Mouse (Mus musculus): ENCODE data around the gene Nfkbid.
A peak's percentile ranks its signal among the peaks of the same experiment; 100 is the strongest.

Gene Nfkbid

GRCm38 (mm10) chr7:30430191-30430590 lies 8.7 kb downstream of the Nfkbid start:
- no peak for DNase-seq

GRCm38 (mm10) chr7:30431793-30432192 lies 10.3 kb downstream of the Nfkbid start:
- peak; percentile 81 for DNase-seq

- no peak for DNase-seq
These were observed 12.7 kb downstream of the Nfkbid start for GRCm38 (mm10) chr7:30434238-30434637.

GRCm38 (mm10) chr7:30434701-30435100 lies 13.2 kb downstream of the Nfkbid start:
- no peak for DNase-seq

GRCm38 (mm10) chr7:30435156-30435555 lies 13.6 kb downstream of the Nfkbid start:
- no peak for DNase-seq

DNA sequence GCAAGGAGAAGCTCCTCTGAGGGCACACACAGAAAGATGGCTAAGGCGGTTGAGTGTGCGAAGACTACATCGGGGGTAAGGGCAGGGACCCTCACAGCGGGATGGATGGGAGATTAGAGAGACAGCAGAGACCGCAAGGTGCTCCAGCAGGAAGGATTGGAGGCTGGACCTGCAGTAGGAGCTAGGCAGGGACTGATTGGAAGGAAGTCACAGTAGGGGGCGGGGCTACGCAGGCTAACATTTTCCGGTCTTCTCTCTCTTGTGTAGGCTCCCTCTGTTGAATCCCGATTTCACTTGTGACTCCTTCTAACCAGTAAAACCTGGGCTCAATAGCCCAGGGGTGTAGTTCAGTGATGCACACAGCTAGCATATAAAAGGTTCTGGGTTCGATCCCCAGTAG lies 15.3 kb downstream of the Nfkbid start:
- no peak for DNase-seq

DNA sequence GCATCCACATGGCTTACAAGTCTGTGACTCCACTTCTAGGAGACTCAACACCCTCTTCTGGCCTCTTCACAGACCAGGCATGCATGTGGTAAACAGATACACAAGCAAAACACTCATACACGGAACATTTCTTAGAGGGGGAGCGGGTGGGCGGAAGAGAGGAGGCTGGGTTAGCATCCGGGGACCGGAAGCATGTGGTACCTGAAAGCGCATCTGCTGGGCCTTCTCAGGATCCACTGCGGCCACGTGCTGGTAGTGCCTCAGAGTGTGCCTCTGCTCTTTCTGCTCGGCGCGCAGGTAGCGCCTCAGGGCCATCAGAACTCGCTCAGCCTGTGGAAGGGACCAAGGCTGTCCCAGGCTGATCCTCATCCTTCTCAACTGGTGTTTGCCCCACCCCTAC lies 18.2 kb downstream of the Nfkbid start:
- DNase-seq, result no peak

GRCm38 (mm10) chr7:30440697-30441096 lies 19.2 kb downstream of the Nfkbid start:
- peak; percentile 73 for DNase-seq

DNA sequence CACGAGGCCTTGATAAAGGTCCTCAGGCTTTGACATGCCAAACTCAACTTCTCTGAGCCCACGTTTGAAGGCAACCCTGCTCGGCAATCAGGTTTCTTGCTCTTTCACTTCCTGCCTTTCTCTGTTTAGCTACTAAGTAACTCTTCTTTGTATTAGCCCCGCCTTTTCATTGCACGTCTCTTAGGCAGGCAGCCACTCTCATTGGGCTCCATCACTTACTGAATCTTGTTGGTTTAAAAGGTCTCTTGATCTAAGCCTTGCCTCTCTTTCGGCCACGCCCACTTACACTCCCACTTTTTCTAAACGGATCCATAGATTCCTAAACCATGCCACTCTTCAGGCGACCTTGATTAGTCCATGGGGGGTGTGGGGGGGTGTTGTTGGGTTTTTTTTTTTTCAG lies 22.2 kb downstream of the Nfkbid start:
- no peak for DNase-seq

DNA sequence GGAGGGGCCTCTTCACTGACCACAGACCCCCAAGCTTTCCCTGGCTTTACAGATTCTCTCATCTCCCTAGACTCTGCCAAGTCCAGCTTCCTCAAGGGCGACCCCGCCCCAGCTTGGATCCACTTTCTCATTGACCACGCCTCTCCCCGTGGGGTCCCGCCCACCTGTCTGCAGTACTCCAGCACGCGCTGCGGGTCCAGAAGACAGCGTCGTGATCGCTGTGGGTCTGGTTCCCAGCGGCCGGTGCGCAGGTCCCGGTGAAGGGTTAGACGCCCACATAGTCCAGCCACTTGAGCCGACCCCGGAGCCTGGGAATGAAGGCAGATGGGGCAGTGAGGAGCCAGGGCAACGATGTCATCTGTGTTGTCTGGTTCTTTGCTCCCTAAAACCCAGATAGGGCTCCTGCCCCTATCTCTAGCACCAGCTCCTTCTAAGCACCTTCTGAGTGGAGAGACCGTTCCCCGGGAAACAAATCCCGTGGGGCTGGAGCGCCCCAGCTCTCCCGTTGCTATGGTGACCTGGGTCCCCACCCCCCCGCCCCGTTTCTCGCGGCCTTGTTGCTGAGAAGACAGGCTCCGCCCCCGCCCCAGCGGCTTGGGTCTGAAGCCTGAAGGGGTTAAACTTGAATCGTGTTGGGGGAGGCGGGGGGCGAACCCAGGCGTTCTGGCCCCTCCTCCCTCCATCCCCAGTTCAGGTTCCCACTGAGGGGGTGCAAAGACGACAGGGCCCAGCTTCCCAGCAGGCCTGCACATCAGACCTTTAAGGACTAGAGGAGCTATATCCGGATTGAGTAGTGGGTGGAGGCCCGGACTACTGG lies 22.8 kb downstream of the Nfkbid start:
- peak; percentile 82 for DNase-seq

DNA sequence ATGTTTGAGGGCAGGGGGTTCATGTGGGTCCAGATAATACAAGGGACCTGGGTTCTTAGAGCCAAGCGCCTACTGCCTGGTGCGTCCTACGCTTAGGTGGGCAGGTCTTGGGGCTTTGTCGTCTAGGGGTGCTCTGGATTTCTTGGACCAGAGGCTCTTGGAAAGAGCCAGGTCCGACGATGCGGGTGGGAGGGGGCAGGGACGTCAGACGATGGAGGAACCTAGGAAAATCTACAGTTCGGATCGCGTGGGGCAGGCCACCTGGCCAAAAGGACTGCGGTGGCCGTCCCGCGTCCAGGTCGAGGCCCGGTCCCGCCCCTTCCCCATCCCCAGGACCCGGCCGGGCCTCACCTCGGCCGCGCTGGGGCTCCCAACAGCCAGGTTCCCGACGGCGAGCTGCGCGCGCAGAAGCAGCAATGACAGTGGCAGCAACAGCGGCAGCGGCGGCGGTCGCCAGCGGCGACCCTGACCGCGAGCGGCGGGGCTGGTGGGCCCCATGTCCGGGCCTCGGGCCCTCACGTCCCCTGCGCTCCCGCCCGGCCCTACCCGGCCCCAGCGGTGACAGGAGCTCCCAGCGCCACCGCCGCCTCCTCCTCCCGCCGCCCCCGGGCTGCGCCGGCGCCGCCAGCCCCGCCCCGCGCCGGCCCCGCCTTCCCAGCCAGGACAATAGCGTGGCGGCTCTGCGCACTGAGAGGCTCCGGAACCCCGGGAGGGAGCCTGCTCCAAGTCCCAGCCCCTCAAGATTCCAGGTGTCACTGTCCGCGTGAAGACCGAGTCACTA lies 23.6 kb downstream of the Nfkbid start, which contains the start of gene Aplp1:
Gene Aplp1 (minus strand): TSS at position 565 of the 781 bp plus-strand sequence.
- DNase-seq, result peak; percentile 76

DNA sequence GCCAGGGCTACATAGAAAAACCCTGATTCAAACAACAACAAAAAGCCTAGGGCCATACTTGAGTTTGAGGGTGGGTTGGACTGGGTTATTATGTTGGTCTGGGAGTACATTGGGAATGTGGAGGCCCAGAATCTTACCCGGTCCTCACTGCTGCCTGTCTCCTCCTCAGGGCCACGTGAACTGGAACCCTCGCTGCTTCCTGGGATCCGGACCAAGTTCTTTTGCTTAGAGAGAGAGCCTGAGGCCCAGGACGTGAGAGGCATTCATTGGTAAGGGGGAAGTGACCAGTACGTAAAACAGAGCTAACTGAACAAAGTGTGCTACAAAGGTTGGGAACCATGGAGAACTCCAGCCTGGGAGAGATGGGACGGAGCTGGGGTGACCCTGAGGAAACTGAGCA lies 28.7 kb downstream of the Nfkbid start:
- no peak for DNase-seq

GRCm38 (mm10) chr7:30453327-30453726 lies 31.8 kb downstream of the Nfkbid start:
- no peak for DNase-seq

GRCm38 (mm10) chr7:30453766-30454165 lies 32.2 kb downstream of the Nfkbid start:
- no peak for DNase-seq

DNA sequence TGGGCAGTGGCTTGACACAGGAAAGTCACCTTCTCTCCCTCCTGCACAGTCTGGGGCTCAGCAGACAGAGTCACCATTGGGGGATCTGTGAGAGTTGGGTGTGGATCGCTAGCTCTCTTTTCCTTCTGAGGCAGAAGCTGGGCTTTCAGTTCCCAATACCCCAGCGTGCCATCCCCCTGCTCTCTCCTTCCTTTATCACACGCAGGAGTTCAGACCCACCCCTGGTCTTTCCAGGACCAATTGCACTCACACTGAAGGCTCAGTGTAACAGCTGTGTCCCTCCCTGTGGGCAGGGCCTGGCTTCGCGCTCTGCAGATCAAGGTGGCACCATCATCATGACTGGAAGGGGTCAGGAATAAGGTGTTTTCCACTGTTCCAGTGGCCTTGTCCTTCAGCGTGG lies 32.7 kb downstream of the Nfkbid start:
- DNase-seq, result no peak

DNA sequence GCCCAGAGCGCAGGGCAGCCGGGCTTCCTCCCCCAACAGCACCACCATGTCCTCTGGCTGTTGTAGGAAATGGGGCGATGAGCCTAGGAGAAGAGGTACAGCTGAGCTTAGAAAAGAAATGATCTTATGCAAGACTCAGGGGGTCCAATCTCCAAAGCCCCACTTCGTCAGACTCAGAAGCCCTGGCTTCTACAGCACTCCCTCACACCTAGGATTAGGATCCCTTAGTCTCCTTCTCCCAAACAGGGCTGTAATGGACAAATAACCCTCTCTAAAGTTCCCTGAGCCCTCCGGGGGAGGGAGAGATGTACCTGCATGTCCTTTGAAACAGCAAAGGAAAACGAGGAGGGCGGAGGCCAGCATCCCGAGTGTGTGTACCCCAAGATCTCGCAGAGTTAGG lies 35.0 kb downstream of the Nfkbid start:
- DNase-seq, result no peak

DNA sequence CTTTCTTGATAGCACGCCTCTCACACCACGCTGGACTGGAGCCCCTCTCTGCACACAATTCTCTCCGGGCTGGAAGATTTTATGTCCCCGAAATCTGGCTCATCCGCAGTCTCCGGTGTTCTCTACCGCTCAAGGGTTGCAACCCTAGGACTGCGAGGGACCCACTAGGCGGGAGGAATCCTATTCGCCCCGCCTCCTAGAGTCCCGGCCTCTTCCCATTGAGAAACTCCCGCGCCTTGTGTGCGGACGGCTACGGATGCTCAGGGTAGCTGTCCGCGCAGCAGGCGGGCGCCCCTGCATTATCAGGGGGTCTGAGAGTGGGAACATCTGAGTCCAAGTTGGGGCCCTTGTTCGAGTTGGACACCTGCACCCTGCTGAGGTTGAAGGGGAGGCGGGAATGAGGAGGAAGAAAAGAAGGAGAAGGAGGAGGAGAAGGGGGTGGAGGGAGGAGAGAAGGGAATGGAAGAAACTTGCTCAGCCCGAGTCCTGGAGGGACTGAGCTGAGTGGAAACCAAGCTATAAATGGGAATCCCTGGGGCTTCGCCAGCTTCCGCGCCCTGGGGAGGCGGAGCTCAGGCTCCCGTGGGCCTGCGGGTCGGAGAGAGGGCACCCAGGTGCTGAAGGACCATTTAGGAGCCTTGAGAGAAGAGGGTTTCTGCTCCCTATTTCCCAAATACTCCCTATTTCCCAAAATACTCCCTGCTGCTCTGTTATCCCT lies 35.5 kb downstream of the Nfkbid start:
- no peak for DNase-seq

- peak; percentile 74 for DNase-seq
These were observed 36.2 kb downstream of the Nfkbid start, which contains the start of the genes Kirrel2 and Nphs1 for GRCm38 (mm10) chr7:30457629-30458330. TSS of gene Kirrel2 (minus strand) at chr7:30457690. TSS of gene Nphs1 (plus strand) at chr7:30458315.

DNA sequence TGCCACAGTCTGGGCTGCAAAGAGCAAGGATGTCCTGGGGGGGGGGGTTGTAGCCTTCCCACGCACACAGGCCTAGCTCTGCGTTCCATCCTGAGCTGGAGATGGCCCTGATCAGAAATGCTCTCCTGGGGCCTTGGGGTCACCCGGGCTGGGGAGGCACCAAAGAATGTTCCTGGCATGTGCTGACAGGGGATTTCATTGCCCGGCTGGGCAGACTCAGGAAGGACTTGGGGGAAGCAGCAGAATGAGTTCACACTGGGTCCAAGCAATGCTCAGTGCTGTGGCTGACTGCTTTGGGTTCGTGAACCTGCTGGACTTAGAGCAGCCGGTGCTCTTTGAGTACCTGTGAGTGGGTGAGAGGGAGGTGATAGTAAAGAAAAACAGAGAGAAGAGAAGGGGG lies 38.0 kb downstream of the Nfkbid start:
- no peak for DNase-seq

- no peak for DNase-seq
These were observed 42.0 kb downstream of the Nfkbid start for GRCm38 (mm10) chr7:30463568-30463967.

GRCm38 (mm10) chr7:30463996-30464395 lies 42.5 kb downstream of the Nfkbid start:
- DNase-seq, result no peak

DNA sequence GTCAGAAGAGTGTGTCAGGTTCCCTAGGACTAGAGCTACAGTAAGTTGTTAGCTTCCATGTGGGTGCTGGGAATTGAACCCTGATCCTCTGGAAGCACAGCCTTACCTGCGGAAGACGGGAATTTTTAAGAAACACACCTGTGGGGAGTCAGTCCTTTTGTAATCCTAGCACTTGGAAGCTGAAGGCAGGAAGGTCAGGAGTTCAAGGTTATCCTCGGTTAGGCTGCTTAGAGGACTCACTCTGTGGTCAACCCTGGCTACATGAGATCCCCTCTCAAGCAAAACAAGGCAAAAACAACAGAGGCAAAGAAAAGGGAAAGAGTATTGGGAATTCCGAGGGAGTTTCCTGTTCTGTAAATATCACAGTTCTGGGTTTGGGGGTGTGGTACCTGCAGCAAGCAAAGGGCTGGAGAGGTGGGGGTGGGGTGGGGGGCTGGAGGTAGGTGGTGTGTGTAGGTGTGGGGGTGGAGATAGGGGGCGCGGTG lies 43.3 kb downstream of the Nfkbid start:
- DNase-seq, result no peak

Data from right cerebral cortex, postnatal 14 days (tissue).